ENCODE assay signal across 23 mouse cellular contexts in genomic region chr3:88361612-88362313, GRCm38 (mm10). TPM values are rescaled to one million over a fixed set of nuclear protein-coding genes. Genes with fewer than 3 reads are reported as not detected.
DNase-seq lines count a peak whose midpoint lies in the region; TF ChIP-seq lines count a peak whose summit lies in the region.
"Had no signal": no experiment of that assay in that cellular context is flagged by ENCODE, and none has a peak within 500 bp of the region (broad histone marks: within the 10 kb centered on the region; RNA-seq: fewer than 3 reads in every experiment).

No protein-coding gene starts in this region.

- 38% methylated on average over 2 of the region's 2 CpGs for WGBS in olfactory bulb, adult 2 months

- intact Hi-C loops in gastrocnemius, adult 2 months (cut with DNase I): no loop called here
- intact Hi-C loops in gastrocnemius, postnatal 36 days (cut with DNase I): no loop called here
- intact Hi-C loops in left cerebral cortex, adult 2 months (cut with DNase I): no loop called here
- intact Hi-C loops in left cerebral cortex, postnatal 4 days (cut with DNase I): no loop called here

- TF ChIP-seq CTCF in gastrocnemius, adult 2 months (IDR thresholded peaks at IDR 0.05): no peak
- no peak for TF ChIP-seq CTCF in left cerebral cortex, adult 2 months (IDR thresholded peaks at IDR 0.05)
- TF ChIP-seq CTCF in testis, adult 2 months (IDR thresholded peaks at IDR 0.05; ENCODE audit: control insufficient read depth, insufficient read depth, insufficient replicate concordance, low read depth, low read length): no peak
- no peak for TF ChIP-seq CTCF in olfactory bulb, adult 2 months (IDR thresholded peaks at IDR 0.05; ENCODE audit: insufficient read depth, low read depth, low read length)

- no peaks in the 10 kb centered on the region for H3K27me3 ChIP-seq in testis, adult 2 months (ENCODE audit: control insufficient read depth, insufficient read depth, low read length)

- peaks cover 16% of the 10 kb centered on the region for H3K4me1 ChIP-seq in testis, adult 2 months (ENCODE audit: control insufficient read depth, insufficient read depth, low read length)
- peaks cover 19% of the 10 kb centered on the region for H3K4me1 ChIP-seq in olfactory bulb, adult 2 months (ENCODE audit: control insufficient read depth, insufficient read depth, low read length)

- no peak for DNase-seq in gastrocnemius, adult 2 months
- DNase-seq in gastrocnemius, postnatal 36 days: no peak
- DNase-seq in left cerebral cortex, adult 2 months (ENCODE audit: extremely low spot score in 1 of 2, low spot score in 2 of 2): no peak
- no peak for DNase-seq in left cerebral cortex, postnatal 4 days
- DNase-seq in testis, postnatal 14 days (ENCODE audit: low spot score): no peak
- no peak for DNase-seq in spleen, adult 18-20 months
- DNase-seq: cerebellum, postnatal 36 days; kidney, postnatal 36 days; lung, postnatal 14 days had no signal

- H3K27ac ChIP-seq in gastrocnemius, adult 2 months: peak overlapping the region; percentile 61
- peak overlapping the region; percentile 71; the same call in 1 of the 2 replicates for H3K27ac ChIP-seq in left cerebral cortex, adult 2 months
- peak overlapping the region; percentile 3; the same call in 1 of the 2 replicates for H3K27ac ChIP-seq in testis, adult 2 months (ENCODE audit: control insufficient read depth, insufficient read depth, low read depth, low read length)
- H3K27ac ChIP-seq in olfactory bulb, adult 2 months (ENCODE audit: insufficient read depth, low read depth, low read length): peak overlapping the region; percentile 38; the same call in 1 of the 2 replicates
- H3K27ac ChIP-seq: forebrain, embryonic 13.5 days; hindbrain, embryonic 13.5 days; stomach, embryonic 15.5 days had no signal

- TF ChIP-seq POLR2A in testis, adult 2 months (IDR thresholded peaks at IDR 0.05; ENCODE audit: control insufficient read depth, low read depth, low read length): no peak
- TF ChIP-seq POLR2A in olfactory bulb, adult 2 months (IDR thresholded peaks at IDR 0.05; ENCODE audit: insufficient read depth, low read depth, low read length): no peak

- H3K36me3 ChIP-seq in testis, adult 2 months (ENCODE audit: control insufficient read depth, insufficient read depth, low read length): peaks cover 1% of the 10 kb centered on the region

- no peak overlapping the region for H3K4me3 ChIP-seq in gastrocnemius, adult 2 months
- H3K4me3 ChIP-seq in left cerebral cortex, adult 2 months: no peak overlapping the region
- H3K4me3 ChIP-seq in testis, adult 2 months (ENCODE audit: control insufficient read depth, low read depth, low read length): no peak overlapping the region
- no peak overlapping the region for H3K4me3 ChIP-seq in olfactory bulb, adult 2 months (ENCODE audit: insufficient read depth, low read depth, low read length)
- H3K4me3 ChIP-seq: embryonic facial prominence, embryonic 10.5 days; forebrain, embryonic 13.5 days; hindbrain, embryonic 13.5 days; megakaryocyte, embryonic 14.5 days; stomach, embryonic 15.5 days had no signal

RNA-seq across cellular contexts. Expression of gene Paqr6, which starts 2.6 kb away (rescaled TPM):
- total RNA-seq in gastrocnemius, adult 2 months (2021): under 1 TPM; 0.15 to 0.56 TPM
- under 1 TPM; 0.26 to 0.42 TPM for total RNA-seq in gastrocnemius, postnatal 36 days (2021)
- 1 to 10 TPM; 8.7 to 8.8 TPM for total RNA-seq in left cerebral cortex, adult 2 months (2021)
- total RNA-seq in left cerebral cortex, postnatal 4 days (2021): 1 to 10 TPM; 1.9 to 2.1 TPM
- 6.2 and 6.4 TPM in 2 replicates for polyA plus RNA-seq in testis, adult 2 months (2012; rRNA removed)
- not detected in 2 replicates for polyA plus RNA-seq in olfactory bulb, adult 2 months (2012; ENCODE audit: insufficient read depth, insufficient read length, low replicate concordance, missing spikeins)
- total RNA-seq: liver, adult 2 months had no signal

RNA-seq across cellular contexts. Expression of gene Bglap3, which starts 10.8 kb away (rescaled TPM):
- total RNA-seq in gastrocnemius, adult 2 months (2021): not detected
- not detected for total RNA-seq in gastrocnemius, postnatal 36 days (2021)
- total RNA-seq in left cerebral cortex, adult 2 months (2021): under 1 TPM; 0.49 to 0.57 TPM
- under 1 TPM in 1 of 2 experiments, not detected in 1; 0.36 TPM for total RNA-seq in left cerebral cortex, postnatal 4 days (2021)
- 1.7 TPM in 1 of 2 replicates, not detected in the other for polyA plus RNA-seq in testis, adult 2 months (2012; rRNA removed)
- polyA plus RNA-seq in olfactory bulb, adult 2 months (2012; ENCODE audit: insufficient read depth, insufficient read length, low replicate concordance, missing spikeins): not detected in 2 replicates
- polyA plus RNA-seq: forebrain, embryonic 13.5 days; heart, postnatal 0 days; hindbrain, embryonic 13.5 days had no signal

RNA-seq across cellular contexts. Expression of gene Bglap2, which starts 16.7 kb away (rescaled TPM):
- total RNA-seq in gastrocnemius, adult 2 months (2021): not detected
- not detected for total RNA-seq in gastrocnemius, postnatal 36 days (2021)
- total RNA-seq in left cerebral cortex, adult 2 months (2021): 1 to 10 TPM in 1 of 2 experiments, not detected in 1; 1.1 TPM
- not detected for total RNA-seq in left cerebral cortex, postnatal 4 days (2021)
- polyA plus RNA-seq in testis, adult 2 months (2012; rRNA removed): 0.31 and 0.42 TPM in 2 replicates
- polyA plus RNA-seq in olfactory bulb, adult 2 months (2012; ENCODE audit: insufficient read depth, insufficient read length, low replicate concordance, missing spikeins): not detected in 2 replicates
- total RNA-seq: adrenal gland, postnatal 4 days; gastrocnemius, postnatal 4 days; liver, adult 2 months had no signal
- polyA plus RNA-seq: embryonic facial prominence, embryonic 10.5 days; forebrain, embryonic 13.5 days; heart, postnatal 0 days; hindbrain, embryonic 13.5 days; intestine, embryonic 16.5 days; kidney, embryonic 14.5 days; liver, adult 2 months; spleen, adult 2 months had no signal

RNA-seq across cellular contexts. Expression of gene Bglap, which starts 22.5 kb away (rescaled TPM):
- not detected for total RNA-seq in gastrocnemius, adult 2 months (2021)
- total RNA-seq in gastrocnemius, postnatal 36 days (2021): not detected
- total RNA-seq in left cerebral cortex, adult 2 months (2021): 1 to 10 TPM; 1.4 to 1.6 TPM
- not detected for total RNA-seq in left cerebral cortex, postnatal 4 days (2021)
- not detected in 2 replicates for polyA plus RNA-seq in testis, adult 2 months (2012; rRNA removed)
- polyA plus RNA-seq in olfactory bulb, adult 2 months (2012; ENCODE audit: insufficient read depth, insufficient read length, low replicate concordance, missing spikeins): not detected in 2 replicates
- total RNA-seq: liver, adult 2 months had no signal
- polyA plus RNA-seq: embryonic facial prominence, embryonic 10.5 days; heart, postnatal 0 days; hindbrain, embryonic 13.5 days; intestine, embryonic 16.5 days; liver, adult 2 months had no signal

RNA-seq across cellular contexts. Expression of gene Smg5, which starts 25.7 kb away (rescaled TPM):
- total RNA-seq in gastrocnemius, adult 2 months (2021): 10 to 100 TPM; 38.1 to 48.2 TPM
- 10 to 100 TPM; 34.8 to 35.8 TPM for total RNA-seq in gastrocnemius, postnatal 36 days (2021)
- 10 to 100 TPM; 78.3 to 79.5 TPM for total RNA-seq in left cerebral cortex, adult 2 months (2021)
- 10 to 100 TPM; 76.7 to 79.8 TPM for total RNA-seq in left cerebral cortex, postnatal 4 days (2021)
- polyA plus RNA-seq in testis, adult 2 months (2012; rRNA removed): 105 and 112 TPM in 2 replicates
- not detected in 2 replicates for polyA plus RNA-seq in olfactory bulb, adult 2 months (2012; ENCODE audit: insufficient read depth, insufficient read length, low replicate concordance, missing spikeins)

Comparison
In these comparisons a context has a peak if more than half of its experiments do, and no peak if none do; other contexts are left out.
1. H3K27ac ChIP-seq: peak in every context shown above with its lines; median percentile 71 in left cerebral cortex, adult 2 months; 61 in gastrocnemius, adult 2 months; 38 in olfactory bulb, adult 2 months; 3 in testis, adult 2 months.